Mouse (Mus musculus) gastrocnemius, postnatal 25 days (tissue): ENCODE data around the gene Prx. TPM values are rescaled to one million over a fixed set of nuclear protein-coding genes. Genes with fewer than 3 reads are reported as not detected.
"Not testable (repeated sequence)": the region's sequence is repeated elsewhere in the genome, so short reads cannot be mapped to it uniquely, and the experiment has no call there.

Source experiments
- DNase-seq: peaks from one replicate; pipeline ENCODE4 v3.0.0; 2022
- total RNA-seq, 2 experiments: library from RNA; stranded (reverse); gene quantifications; 1 replicate in 1 of 2; 2 replicates in 1 of 2; pipeline ENCODE4 v1.2.3; 2021

Prx gene
- total RNA-seq, 2 experiments from 2014 or later = 11.6 to 13.0 TPM

DNA sequence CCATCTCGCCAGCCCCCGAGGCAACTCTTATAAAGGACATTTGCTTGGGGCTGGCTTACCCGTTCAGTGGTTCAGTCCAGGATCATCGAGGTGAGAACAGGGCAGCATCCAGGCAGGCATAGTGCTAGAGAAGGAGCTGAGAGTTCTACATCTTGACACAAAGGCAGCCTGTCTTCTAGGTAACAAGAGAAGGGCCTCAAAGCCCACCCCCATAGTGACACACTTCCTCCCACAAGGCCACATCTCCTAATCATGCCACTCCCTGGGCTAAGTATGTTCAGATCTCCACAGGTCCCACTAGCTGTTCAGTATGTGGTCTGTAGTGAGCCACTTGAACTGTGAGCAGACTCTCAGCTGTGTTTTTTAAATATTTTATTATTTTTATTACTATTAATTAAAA, 15.3 kb upstream of the Prx start:
- DNase-seq = no peak

GRCm38 (mm10) chr7:27486102-27486769, 12.9 kb upstream of the Prx start:
- no peak for DNase-seq

DNA sequence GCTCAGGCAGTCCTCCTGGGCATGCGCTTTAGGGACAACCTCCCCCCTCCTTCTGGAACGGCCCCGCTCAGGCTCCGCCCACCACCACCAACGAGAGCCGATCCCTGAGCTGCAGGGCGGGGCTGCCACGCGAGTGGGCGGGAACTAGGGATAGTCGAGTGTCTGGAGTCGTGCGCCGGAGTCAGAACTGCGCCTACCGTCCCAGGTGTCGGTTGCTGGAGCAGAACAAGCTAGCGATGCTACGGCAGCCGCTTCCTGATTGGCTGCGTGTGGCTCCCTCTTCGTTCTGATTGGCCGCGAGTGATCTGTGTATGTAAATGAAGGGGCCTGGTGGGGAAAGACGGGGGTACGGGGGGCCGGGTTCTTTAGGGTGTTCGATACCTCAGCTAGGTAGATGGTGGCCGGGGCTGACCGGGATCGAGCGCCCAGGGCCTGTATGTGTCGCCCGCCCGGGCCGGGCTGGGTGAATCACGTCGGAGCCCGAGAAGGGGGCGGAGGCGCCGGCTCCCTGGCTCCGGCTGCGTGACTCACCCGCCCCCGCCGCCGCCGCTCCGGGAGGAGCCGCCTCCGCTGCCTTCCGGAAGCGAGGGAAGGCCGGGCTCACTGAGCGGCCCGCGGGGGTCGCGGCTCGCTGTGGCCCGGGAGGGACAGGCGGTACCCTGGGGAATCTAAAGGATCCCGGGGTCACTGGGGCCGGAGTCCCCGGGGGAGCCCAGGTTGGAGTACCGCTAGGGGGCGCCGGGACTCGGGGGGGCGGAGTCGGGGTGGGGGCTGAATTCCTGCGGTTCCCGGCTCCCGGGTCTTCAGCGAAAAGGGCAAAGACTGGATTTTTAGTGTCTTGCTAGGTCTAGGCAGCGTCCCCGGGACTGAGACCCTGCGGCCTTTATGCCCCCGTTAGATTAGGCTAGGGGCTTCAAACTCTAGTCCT, 12.1 kb upstream of the Prx start, which contains the start of gene Sertad1:
Gene Sertad1 (plus strand): TSS at position 141 of the 928 bp plus-strand sequence.
- peak; percentile 100 for DNase-seq

DNA sequence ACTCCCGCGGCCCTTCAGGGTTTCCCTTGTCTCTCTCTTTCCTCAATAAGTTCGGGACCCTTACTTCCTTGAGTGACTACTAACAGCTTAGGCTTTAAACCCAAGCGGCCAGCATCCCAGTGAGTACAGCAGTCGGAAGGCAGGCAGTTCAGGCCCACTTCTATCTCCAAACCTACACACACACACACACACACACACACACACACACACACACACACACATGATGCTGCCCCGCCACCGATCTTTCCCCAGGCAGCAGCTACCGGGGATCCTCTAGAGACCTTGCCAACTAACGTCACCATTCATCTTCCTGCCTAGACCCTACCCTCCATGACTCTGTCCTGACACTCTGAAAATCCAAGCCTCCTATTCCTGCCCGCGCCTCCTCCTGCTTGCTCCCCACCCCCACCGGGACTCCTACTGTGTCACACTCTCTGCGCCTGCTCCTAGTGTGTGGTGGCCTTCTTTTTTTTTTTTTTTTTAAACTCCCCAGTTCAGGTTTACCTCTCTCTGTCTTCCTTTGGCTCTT, 11.3 kb upstream of the Prx start:
- peak; percentile 56 for DNase-seq

- no peak for DNase-seq
Measured at GRCm38 (mm10) chr7:27489270-27489869, 9.8 kb upstream of the Prx start.

DNA sequence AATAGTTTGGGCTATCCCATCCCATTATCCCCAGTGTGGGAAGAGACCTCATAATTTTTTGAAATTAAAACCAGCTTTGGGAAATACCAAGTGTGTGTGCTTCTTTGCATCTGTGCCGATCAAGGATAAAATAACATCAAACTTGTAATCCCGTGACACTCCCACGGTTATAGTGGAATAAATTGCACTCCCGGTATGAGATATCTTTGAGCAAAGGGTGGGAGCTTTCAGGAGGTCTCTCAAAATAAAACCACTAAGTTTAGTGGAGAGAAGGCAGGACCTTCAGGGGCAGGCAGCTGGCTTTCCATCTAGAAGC, 8.9 kb upstream of the Prx start:
- DNase-seq = no peak

DNA sequence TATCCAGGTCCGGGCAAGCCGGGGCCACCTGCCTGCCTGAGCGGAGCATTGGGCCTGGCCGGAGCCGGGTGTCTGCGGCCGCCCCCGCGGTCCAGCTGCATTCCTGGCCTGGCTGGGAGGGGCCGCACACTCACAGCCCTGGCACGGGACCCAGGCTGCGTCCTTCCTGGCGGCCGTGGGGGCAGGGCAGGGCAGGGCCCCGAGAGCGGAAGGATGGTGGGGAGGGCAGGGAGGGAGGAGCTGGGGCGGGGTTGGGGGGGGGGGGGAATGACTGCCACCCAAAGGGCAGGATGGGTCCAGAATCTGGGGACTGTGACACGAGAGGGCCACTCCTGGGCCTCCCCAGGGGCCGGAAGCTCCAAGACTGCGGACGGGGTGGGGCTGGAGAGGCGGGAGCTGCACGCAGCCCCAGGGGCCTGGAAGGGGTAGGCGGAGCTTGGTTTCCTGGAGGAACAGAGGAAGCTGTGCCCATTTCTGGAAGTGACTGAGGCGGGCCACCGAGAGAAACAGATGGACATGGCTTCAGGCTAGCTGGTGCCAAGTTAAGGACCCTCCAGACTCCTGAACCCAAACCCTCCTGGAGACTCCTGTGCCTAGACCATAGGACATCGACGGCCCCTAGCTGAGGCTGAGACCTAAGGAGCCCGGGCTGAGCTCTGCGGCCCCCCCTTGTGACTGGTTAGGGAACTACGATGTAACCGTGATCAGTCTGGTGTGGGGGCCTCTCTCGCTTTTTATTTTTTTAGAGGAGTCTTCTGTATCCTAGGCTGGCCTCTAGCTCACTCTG, 8.4 kb upstream of the Prx start:
- peak; percentile 96 for DNase-seq

DNA sequence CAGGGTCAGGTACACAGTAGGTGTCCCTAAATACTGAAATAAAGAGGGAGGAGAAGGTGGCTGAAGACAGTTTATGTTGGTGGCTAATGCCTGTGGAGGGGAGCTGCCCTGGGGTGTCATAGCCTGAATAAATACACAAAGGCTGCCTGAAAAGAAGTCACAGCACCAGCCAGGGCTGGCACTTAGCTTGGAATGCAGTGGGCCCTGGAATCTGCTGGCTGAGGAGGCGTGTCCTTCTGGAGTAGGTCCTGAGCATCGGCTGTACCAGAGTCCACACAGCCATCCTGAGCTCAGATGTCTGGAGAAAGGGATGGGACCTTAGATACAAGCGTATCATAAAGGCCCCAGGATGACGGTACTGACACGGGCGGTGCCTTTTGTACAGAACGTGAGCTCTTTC, 7.3 kb upstream of the Prx start:
- DNase-seq = no peak

DNA sequence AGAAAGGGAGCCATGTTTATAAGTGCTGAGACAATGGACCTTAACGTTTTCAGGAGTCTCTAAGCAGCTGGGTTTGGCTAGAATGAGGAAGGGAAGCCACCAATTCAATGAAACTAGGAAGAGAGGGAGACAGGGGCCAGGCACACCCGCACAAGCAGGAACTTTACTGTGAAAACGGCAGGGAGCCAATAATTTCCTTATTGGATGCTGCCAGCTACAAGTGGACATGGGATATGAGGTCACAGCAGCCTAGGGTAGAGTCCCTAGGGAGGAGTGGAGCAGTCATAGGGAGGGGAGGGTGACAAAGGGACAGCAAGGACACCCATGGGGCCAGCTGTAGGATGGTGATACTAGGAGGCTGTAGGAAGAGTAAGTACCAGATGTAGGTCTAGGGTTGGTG, 6.1 kb upstream of the Prx start:
- no peak for DNase-seq

DNA sequence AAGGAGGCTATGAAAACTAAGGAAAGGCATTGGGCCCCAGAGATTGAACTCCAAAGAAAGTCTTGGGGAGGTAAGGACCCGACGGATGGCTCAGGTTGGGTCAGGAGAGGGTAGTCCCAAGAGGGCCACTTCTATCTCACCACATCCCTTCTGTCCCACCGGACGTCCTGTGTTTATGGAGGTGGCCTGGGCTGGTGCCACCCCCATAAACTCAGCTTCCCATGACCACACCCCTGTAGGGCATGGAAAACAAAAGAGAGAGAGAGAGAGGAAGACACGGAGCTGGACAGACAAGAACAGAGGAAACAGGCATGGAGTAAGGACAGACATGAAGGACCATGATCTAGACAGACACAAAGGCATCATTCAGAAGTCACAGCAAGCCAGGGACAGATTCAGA, 5.7 kb upstream of the Prx start:
- DNase-seq = no peak

DNA sequence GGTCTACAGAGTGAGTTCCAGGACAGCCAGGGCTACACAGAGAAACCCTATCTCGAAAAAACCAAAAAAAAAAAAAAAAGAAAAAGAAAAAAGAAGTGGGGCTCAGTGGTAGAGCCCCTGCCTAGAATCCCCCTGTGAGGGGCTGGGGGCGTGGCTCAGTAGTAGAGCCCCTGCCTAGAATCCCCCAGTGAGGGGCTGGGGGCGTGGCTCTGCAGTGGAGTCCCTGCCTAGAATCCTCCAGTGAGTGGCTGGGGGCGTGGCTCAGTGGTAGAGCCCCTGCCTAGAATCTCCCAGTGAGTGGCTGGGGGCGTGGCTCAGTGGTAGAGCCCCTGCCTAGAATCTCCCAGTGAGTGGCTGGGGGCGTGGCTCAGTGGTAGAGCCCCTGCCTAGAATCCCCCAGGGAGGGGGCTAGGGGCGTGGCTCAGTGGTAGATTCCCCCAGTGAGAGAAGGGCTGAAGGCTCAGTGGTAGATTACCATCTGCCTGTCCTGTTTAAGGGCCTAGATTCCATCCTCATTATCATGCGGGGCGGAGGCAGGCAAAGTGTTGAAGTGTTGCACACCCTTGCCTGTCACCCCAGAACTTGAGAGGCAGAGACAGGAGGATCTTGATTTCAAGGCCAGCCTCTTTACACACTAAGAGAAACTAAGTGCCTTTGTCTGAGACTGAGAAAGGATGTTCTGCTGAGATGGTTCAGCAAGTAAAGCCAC, 4.3 kb upstream of the Prx start:
- not testable (repeated sequence) for DNase-seq

- peak; percentile 84 for DNase-seq
Measured at GRCm38 (mm10) chr7:27501620-27502019, 2.5 kb downstream of the Prx start.

GRCm38 (mm10) chr7:27506765-27507370, 7.7 kb downstream of the Prx start:
- DNase-seq = no peak

- DNase-seq = peak; percentile 96
Measured at GRCm38 (mm10) chr7:27507711-27508647, 8.9 kb downstream of the Prx start.

GRCm38 (mm10) chr7:27508648-27509005, 9.5 kb downstream of the Prx start:
- DNase-seq = peak; percentile 47

GRCm38 (mm10) chr7:27510809-27511208, 11.7 kb downstream of the Prx start:
- DNase-seq = no peak

DNA sequence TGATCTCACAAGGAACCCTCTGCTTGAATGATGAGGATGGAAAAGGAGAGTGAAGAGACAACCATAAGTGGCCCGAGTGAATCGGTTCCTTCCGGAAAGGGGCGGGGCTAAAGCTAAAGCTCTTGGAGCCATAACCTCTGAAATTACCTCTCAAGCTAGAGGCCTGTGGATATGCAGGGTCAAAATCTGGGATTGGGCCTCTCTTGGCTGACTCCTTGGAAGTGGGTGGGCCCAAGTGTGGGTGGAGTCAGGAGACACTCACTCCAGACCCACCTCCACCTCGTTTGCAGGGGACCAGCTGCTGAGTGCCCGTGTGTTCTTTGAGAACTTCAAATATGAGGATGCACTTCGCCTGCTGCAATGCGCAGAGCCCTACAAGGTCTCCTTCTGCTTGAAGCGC, 15.8 kb downstream of the Prx start:
- no peak for DNase-seq

DNA sequence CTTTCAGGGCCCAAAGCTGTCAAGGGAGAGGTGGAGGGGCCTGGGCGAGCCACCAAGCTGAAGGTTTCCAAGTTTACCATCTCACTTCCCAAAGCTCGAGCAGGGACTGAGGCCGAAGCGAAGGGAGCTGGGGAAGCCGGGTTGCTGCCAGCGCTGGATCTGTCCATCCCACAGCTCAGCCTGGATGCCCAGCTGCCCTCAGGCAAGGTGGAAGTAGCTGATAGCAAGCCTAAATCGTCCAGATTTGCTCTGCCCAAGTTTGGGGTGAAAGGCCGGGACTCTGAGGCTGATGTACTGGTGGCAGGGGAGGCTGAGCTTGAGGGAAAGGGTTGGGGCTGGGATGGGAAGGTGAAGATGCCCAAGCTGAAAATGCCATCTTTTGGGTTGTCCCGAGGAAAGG, 19.2 kb downstream of the Prx start:
- DNase-seq = no peak

DNA sequence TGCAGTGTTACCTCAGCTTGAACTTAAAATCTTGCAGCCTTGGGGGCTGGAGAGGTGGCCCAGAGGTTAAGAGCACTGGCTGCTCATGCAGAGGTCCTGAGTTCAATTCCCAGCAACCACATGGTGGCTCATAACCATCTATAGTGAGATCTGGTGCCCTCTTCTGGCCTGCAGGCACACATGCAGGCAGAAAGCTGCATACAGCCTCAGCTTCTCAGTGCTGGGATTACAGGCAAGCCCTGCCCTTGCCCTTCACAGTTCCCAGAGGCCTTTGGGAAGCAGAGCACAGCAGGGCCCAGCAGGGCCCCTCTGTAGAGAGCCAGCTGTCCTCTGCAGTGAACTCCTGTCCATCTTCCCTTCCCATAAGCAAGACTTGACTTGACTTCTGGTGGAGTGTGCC, 21.0 kb downstream of the Prx start:
- DNase-seq = no peak

- DNase-seq = no peak
Measured at GRCm38 (mm10) chr7:27520599-27520998, 21.5 kb downstream of the Prx start.
